Mouse (Mus musculus) MEL (cell line): Measurements from ENCODE around the gene Gm20671. TPM values are rescaled to one million over a fixed set of nuclear protein-coding genes. Genes with fewer than 3 reads are reported as not detected.
A peak's percentile ranks its signal among the peaks of the same experiment; 100 is the strongest.

ENCODE experiments used
- DNase-seq: peaks from one replicate; pipeline ENCODE4 v3.0.0; 2011; ENCODE audit warnings: low read depth, low spot score
- H3K27ac ChIP-seq: 2 replicates; pipeline ENCODE4 v1.5.1; 2012; ENCODE audit warnings: low read depth, mild to moderate bottlenecking, control low read depth, low read length, moderate library complexity; ENCODE audit not compliant: control insufficient read depth
- H3K27me3 ChIP-seq, 2 experiments: fragments of 150-350 bp in 1 of 2; sonication (generic) in 1 of 2; 2 replicates each; pipeline ENCODE4 v1.6.1; 2012; ENCODE audit warnings: low read length in 2 of 2, mild to moderate bottlenecking in 2 of 2, improper control_type of control experiment in 1 of 2, moderate library complexity in 1 of 2; ENCODE audit not compliant: insufficient read depth in 2 of 2, control insufficient read depth in 1 of 2
- H3K36me3 ChIP-seq, 2 experiments: 2 replicates each; pipeline ENCODE4 v1.6.1; 2012 to 2014; ENCODE audit warnings: low read length in 2 of 2, improper control_type of control experiment in 1 of 2, inconsistent platforms in 1 of 2, mild to moderate bottlenecking in 1 of 2; ENCODE audit not compliant: insufficient read depth in 2 of 2, control insufficient read depth in 1 of 2
- H3K4me1 ChIP-seq, 2 experiments: fragments of 150-350 bp in 1 of 2; sonication (generic) in 1 of 2; 2 replicates each; pipeline ENCODE4 v1.6.1; 2012; ENCODE audit warnings: low read length in 2 of 2, improper control_type of control experiment in 1 of 2, mild to moderate bottlenecking in 1 of 2; ENCODE audit not compliant: insufficient read depth in 2 of 2, control insufficient read depth in 1 of 2
- H3K4me3 ChIP-seq, 2 experiments: fragments of 150-350 bp in 1 of 2; sonication (generic) in 1 of 2; 2 replicates each; pipeline ENCODE4 v1.5.1; 2012; ENCODE audit warnings: low read depth in 2 of 2, low read length in 2 of 2, mild to moderate bottlenecking in 2 of 2, moderate library complexity in 2 of 2, control low read depth in 1 of 2, improper control_type of control experiment in 1 of 2; ENCODE audit not compliant: control insufficient read depth in 1 of 2, insufficient read depth in 1 of 2
- H3K79me2 ChIP-seq: 2 replicates; pipeline ENCODE4 v1.6.1; 2012; ENCODE audit warnings: mild to moderate bottlenecking, low read length, moderate library complexity; ENCODE audit not compliant: control insufficient read depth, poor library complexity, insufficient read depth
- H3K9ac ChIP-seq: 2 replicates; pipeline ENCODE4 v1.6.1; 2012; ENCODE audit warnings: low read depth, mild to moderate bottlenecking, control low read depth, low read length, moderate library complexity; ENCODE audit not compliant: control insufficient read depth, poor library complexity, severe bottlenecking
- H3K9me3 ChIP-seq: fragments of 150-350 bp; sonication (generic); replicated peaks from 2 replicates; pipeline ENCODE4 v1.6.1; 2012; ENCODE audit warnings: mild to moderate bottlenecking, low read length, improper control_type of control experiment, moderate library complexity; ENCODE audit not compliant: insufficient read depth
- BHLHE40 ChIP-seq: IDR thresholded peaks from 2 replicates; pipeline ENCODE4 v1.6.1; 2012; ENCODE audit warnings: low read depth, mild to moderate bottlenecking, inconsistent platforms, low read length, improper control_type of control experiment, borderline replicate concordance
- CTCF ChIP-seq, 3 experiments: IDR thresholded peaks in 2 of 3; conservative IDR thresholded peaks in 1 of 3; 2 replicates each; pipeline ENCODE4 v1.5.1; 2011 to 2012; ENCODE audit warnings: low read length in 3 of 3, low read depth in 2 of 3, mild to moderate bottlenecking in 2 of 3, improper control_type of control experiment in 1 of 3, inconsistent platforms in 1 of 3, mixed read lengths in 1 of 3, moderate library complexity in 1 of 3; ENCODE audit not compliant: control insufficient read depth in 1 of 3, insufficient read depth in 1 of 3, poor library complexity in 1 of 3, severe bottlenecking in 1 of 3
- GABPA ChIP-seq: IDR thresholded peaks from 2 replicates; pipeline ENCODE4 v1.6.1; 2012; ENCODE audit warnings: low read depth, mild to moderate bottlenecking, inconsistent platforms, low read length, improper control_type of control experiment, moderate library complexity
- GATA1 ChIP-seq: IDR thresholded peaks from 2 replicates; pipeline ENCODE4 v1.6.1; 2011; ENCODE audit warnings: low read depth, low read length, improper control_type of control experiment
- MAX ChIP-seq: IDR thresholded peaks from 2 replicates; pipeline ENCODE4 v1.6.1; 2011; ENCODE audit warnings: low read length, improper control_type of control experiment
- MAZ ChIP-seq: IDR thresholded peaks from 2 replicates; pipeline ENCODE4 v1.6.1; 2012; ENCODE audit warnings: low read depth, mild to moderate bottlenecking, inconsistent platforms, low read length, improper control_type of control experiment
- MEF2A ChIP-seq: IDR thresholded peaks from 2 replicates; pipeline ENCODE4 v1.6.1; 2014; ENCODE audit warnings: low read depth, mild to moderate bottlenecking, inconsistent platforms, low read length, improper control_type of control experiment; ENCODE audit not compliant: poor library complexity, insufficient replicate concordance, severe bottlenecking; ENCODE audit errors: extremely low read depth
- MYB ChIP-seq: IDR thresholded peaks from 2 replicates; pipeline ENCODE4 v1.6.1; 2011; ENCODE audit warnings: mild to moderate bottlenecking, low read depth, low read length, improper control_type of control experiment
- MYC ChIP-seq: IDR thresholded peaks from 2 replicates; pipeline ENCODE4 v1.6.1; 2011; ENCODE audit warnings: low read depth, mild to moderate bottlenecking, low read length, improper control_type of control experiment, moderate library complexity
- NELFE ChIP-seq: IDR thresholded peaks from 2 replicates; pipeline ENCODE4 v1.6.1; 2011; ENCODE audit warnings: low read depth, low read length, improper control_type of control experiment
- POLR2A ChIP-seq, 2 experiments: IDR thresholded peaks; 2 replicates each; pipeline ENCODE4 v1.6.1; 2011 to 2012; ENCODE audit warnings: low read length in 2 of 2, mild to moderate bottlenecking in 2 of 2, control low read depth in 1 of 2, improper control_type of control experiment in 1 of 2, low read depth in 1 of 2, moderate library complexity in 1 of 2; ENCODE audit not compliant: control insufficient read depth in 1 of 2, insufficient read depth in 1 of 2, poor library complexity in 1 of 2
- RCOR1 ChIP-seq: IDR thresholded peaks from 2 replicates; pipeline ENCODE4 v1.6.1; 2012; ENCODE audit warnings: low read depth, mild to moderate bottlenecking, inconsistent platforms, low read length, improper control_type of control experiment
- SIN3A ChIP-seq: IDR thresholded peaks from 2 replicates; pipeline ENCODE4 v1.6.1; 2012; ENCODE audit warnings: low read length, improper control_type of control experiment, inconsistent platforms
- TCF12 ChIP-seq: IDR thresholded peaks from 2 replicates; pipeline ENCODE4 v1.6.1; 2014; ENCODE audit warnings: low read depth, mild to moderate bottlenecking, inconsistent platforms, low read length, improper control_type of control experiment, moderate library complexity
- USF1 ChIP-seq: IDR thresholded peaks from 2 replicates; pipeline ENCODE4 v1.6.1; 2014; ENCODE audit warnings: low read depth, mild to moderate bottlenecking, inconsistent platforms, low read length, improper control_type of control experiment, moderate library complexity
- USF2 ChIP-seq, 2 experiments: IDR thresholded peaks; 2 replicates each; pipeline ENCODE4 v1.6.1; 2011 to 2012; ENCODE audit warnings: improper control_type of control experiment in 2 of 2, low read length in 2 of 2, borderline replicate concordance in 1 of 2, inconsistent platforms in 1 of 2, low read depth in 1 of 2, mild to moderate bottlenecking in 1 of 2; ENCODE audit not compliant: insufficient read depth in 1 of 2
- ZC3H11A ChIP-seq: IDR thresholded peaks from 2 replicates; pipeline ENCODE4 v1.6.1; 2012; ENCODE audit warnings: low read depth, mild to moderate bottlenecking, inconsistent platforms, low read length, improper control_type of control experiment
- polyA plus RNA-seq, 2 experiments: library from polyadenylated mRNA; stranded (reverse) in 1 of 2; unstranded in 1 of 2; fragments of >175 nt in 1 of 2; fragments of >200 nt in 1 of 2; gene quantifications; 2 replicates each; pipeline versions ENCODE4 v1.2.1 to v1.2.4; 2012; ENCODE audit warnings: low replicate concordance in 2 of 2, low read depth in 1 of 2; ENCODE audit not compliant: insufficient read length in 2 of 2, insufficient read depth in 1 of 2, missing spikeins in 1 of 2
- total RNA-seq: library from RNA; depleted of rRNA; stranded (reverse); fragments of 300-350 nt; gene quantifications from 2 replicates; pipeline ENCODE4 v1.2.3, GENCODE M21; 2012

The Gm20671 gene
- total and polyA plus RNA-seq, 3 experiments: 7.3 TPM; not detected in 2

DNA sequence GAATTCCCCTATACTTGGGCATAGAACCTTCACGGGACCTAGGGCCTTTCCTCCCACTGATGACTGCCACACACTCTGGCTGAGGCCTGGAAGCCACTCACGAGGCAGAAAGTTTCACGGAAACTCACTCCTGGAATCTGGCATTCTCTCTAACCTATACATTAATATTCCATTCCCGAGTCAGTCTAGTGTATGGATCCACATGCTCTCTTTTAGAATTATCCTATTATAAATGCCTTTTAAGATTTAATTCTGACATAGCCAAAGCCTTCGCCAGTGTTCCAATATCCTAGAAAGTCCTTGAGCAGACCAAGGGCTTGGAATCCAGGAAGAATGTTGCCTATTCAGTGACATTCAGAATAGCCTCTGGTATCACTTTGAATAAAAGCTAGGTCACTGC, 115.4 kb downstream of the Gm20671 start:
- no peak overlapping the region for H3K27ac ChIP-seq
- no peaks in the 10 kb centered on the region for H3K27me3 ChIP-seq
- TF ChIP-seq ZC3H11A: no peak
- TF ChIP-seq USF2 (IDR thresholded peaks at IDR 0.05; ENCODE audit: borderline replicate concordance in 1 of 2, insufficient read depth in 1 of 2, low read depth in 1 of 2, low read length in 2 of 2): no peak
- TF ChIP-seq MYB: no peak
- no peak for TF ChIP-seq BHLHE40
- no peak for TF ChIP-seq NELFE
- TF ChIP-seq, all 39 proteins: peak for 0
- no peak overlapping the region for H3K9ac ChIP-seq
- no peak overlapping the region for H3K4me3 ChIP-seq
- peak; percentile 41 for DNase-seq
- H3K79me2 ChIP-seq: no peaks in the 10 kb centered on the region
- H3K9me3 ChIP-seq: no peaks in the 10 kb centered on the region
- no peaks in the 10 kb centered on the region for H3K4me1 ChIP-seq
- no peaks in the 10 kb centered on the region for H3K36me3 ChIP-seq

DNA sequence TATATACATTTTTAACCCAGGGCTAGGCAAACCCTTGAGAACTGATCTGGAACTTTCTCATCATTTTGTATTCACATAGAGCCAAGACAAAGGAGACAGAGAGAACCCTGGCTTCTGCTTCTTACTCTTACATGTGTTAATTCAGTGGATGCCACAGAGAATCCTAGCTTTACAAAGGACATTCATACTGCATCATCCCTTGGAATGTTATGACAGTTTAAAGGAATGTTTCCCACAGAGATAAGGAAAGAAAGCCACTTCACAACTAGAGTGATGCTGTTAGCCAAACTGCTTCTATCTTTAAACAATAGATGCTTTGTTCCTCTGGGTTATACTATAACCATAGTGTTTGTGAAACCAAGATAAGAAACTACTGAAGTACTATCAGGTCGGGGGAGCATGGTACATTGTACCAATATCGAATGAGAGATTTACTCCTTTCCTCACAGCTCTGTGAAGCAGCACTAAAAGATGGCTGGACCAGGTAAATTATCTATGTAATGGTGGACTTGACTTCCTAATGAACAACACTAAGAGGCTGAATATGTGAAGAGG, 120.6 kb downstream of the Gm20671 start:
- Histone ChIP-seq H3K79me2 (no peaks in the 10 kb centered on the region), H3K4me1 (no peaks in the 10 kb centered on the region), H3K27ac (no peak overlapping the region), H3K27me3 (no peaks in the 10 kb centered on the region), H3K9me3 (no peaks in the 10 kb centered on the region), H3K9ac (no peak overlapping the region), H3K36me3 (no peaks in the 10 kb centered on the region), H3K4me3 (no peak overlapping the region)
- TF ChIP-seq MAX: no peak
- TF ChIP-seq TCF12: no peak
- TF ChIP-seq GABPA: no peak
- TF ChIP-seq MEF2A: no peak
- no peak for TF ChIP-seq RCOR1
- TF ChIP-seq MYB: no peak
- TF ChIP-seq SIN3A: no peak
- no peak for TF ChIP-seq USF1
- TF ChIP-seq POLR2A (IDR thresholded peaks at IDR 0.05; ENCODE audit: control insufficient read depth in 1 of 2, insufficient read depth in 1 of 2, low read depth in 1 of 2, low read length in 2 of 2, poor library complexity in 1 of 2): no peak
- no peak for TF ChIP-seq GATA1
- DNase-seq: no peak

DNA sequence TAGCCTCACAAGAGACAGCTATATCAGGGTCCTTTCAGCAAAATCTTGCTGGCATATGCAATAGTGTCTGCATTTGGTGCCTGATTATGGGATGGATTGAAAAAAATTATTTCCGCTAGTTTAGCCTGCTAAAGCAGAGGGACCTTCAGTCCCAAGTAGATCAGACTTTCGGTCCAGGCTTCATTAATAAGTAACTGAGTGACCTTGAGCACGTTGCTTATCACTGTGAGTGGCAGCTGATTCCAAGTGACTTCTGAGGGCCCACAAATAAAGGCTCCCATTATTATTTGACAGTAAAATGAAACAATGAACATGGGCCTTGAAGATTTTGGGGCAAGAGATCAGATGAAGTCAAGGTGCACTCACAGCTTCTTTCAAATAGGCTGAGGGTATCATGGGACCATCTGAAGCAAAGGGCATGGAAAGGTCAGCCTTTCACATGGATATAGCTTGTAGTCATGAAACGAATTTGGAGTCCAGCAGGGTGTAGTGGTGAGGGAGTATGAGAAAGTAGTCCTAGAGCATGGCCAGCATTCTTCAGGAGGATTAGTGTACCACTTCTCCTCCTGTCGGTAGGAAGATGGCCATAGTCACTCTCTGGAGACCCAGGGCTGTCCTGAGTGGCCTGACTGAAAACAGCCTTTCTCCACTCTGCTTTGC, 129.6 kb downstream of the Gm20671 start:
- H3K36me3 ChIP-seq: no peaks in the 10 kb centered on the region
- no peak overlapping the region for H3K9ac ChIP-seq
- no peaks in the 10 kb centered on the region for H3K4me1 ChIP-seq
- no peak overlapping the region for H3K27ac ChIP-seq
- H3K79me2 ChIP-seq: no peaks in the 10 kb centered on the region
- TF ChIP-seq GABPA (no peak), MAX (no peak), MEF2A (no peak), MAZ (no peak), MYC (no peak), GATA1 (no peak), RCOR1 (no peak), CTCF (IDR thresholded peaks at IDR 0.05 in 2 of 3, conservative IDR thresholded peaks at IDR 0.05 in 1 of 3; ENCODE audit: control insufficient read depth in 1 of 3, insufficient read depth in 1 of 3, low read depth in 2 of 3, low read length in 3 of 3, poor library complexity in 1 of 3, severe bottlenecking in 1 of 3) (no peak)
- TF ChIP-seq, all 39 proteins: peak for 0
- no peak for DNase-seq
- Histone ChIP-seq H3K9me3 (no peaks in the 10 kb centered on the region), H3K4me3 (no peak overlapping the region), H3K27me3 (peaks cover 5 to 17% of the 10 kb centered on the region in 2 experiments)
